Mouse (Mus musculus) forebrain, embryonic 11.5 days (tissue): ENCODE measurements around the gene Stum. TPM values are rescaled to one million over a fixed set of nuclear protein-coding genes. Genes with fewer than 3 reads are reported as not detected.

Experiments used
- ATAC-seq: fragments of 200-750 bp; cut with Nextera tagmentation; replicated peaks from 2 replicates; pipeline ENCODE4 v1.8.0; 2017; ENCODE audit warnings: moderate TSS enrichment; ENCODE audit not compliant: low FRiP score
- DNase-seq: peaks from one replicate; pipeline ENCODE4 v3.0.0-alpha.2; 2017; ENCODE audit warnings: low spot score
- H3K27ac ChIP-seq: fragments of 300-500 bp; sonication (generic); 2 replicates; pipeline ENCODE4 v1.5.1; 2014; ENCODE audit warnings: low read depth, low read length
- H3K27me3 ChIP-seq: fragments of 300-500 bp; sonication (generic); 2 replicates; pipeline ENCODE4 v1.6.1; 2014; ENCODE audit warnings: mild to moderate bottlenecking, low read length, mixed read lengths; ENCODE audit not compliant: control insufficient read depth, insufficient read depth
- H3K36me3 ChIP-seq: fragments of 300-500 bp; sonication (generic); 2 replicates; pipeline ENCODE4 v1.6.1; 2014; ENCODE audit warnings: mild to moderate bottlenecking, low read length, moderate library complexity, mixed read lengths; ENCODE audit not compliant: control insufficient read depth, insufficient read depth
- H3K4me1 ChIP-seq: fragments of 300-500 bp; sonication (generic); replicated peaks from 2 replicates; pipeline ENCODE4 v1.6.1; 2014; ENCODE audit warnings: low read length, mixed read lengths; ENCODE audit not compliant: control insufficient read depth, insufficient read depth
- H3K4me2 ChIP-seq: fragments of 300-500 bp; sonication (generic); 2 replicates; pipeline ENCODE4 v1.6.1; 2014; ENCODE audit warnings: low read depth, mild to moderate bottlenecking, low read length, moderate library complexity, mixed read lengths; ENCODE audit not compliant: severe bottlenecking
- H3K4me3 ChIP-seq: fragments of 300-500 bp; sonication (generic); 2 replicates; pipeline ENCODE4 v1.5.1; 2014; ENCODE audit warnings: low read depth, low read length
- H3K9ac ChIP-seq: fragments of 300-500 bp; sonication (generic); 2 replicates; pipeline ENCODE4 v1.6.1; 2014; ENCODE audit warnings: low read length
- H3K9me3 ChIP-seq: fragments of 300-500 bp; sonication (generic); 2 replicates; pipeline ENCODE4 v1.6.1; 2016; ENCODE audit warnings: low read length, mixed read lengths; ENCODE audit not compliant: control insufficient read depth
- WGBS: fragments of 180-500 bp; shearing (Covaris S2); extraction: QIAGEN DNeasy Blood & Tissue Kit; methylation state at CpG from one replicate; pipeline ENCODE4 v1.1.7; 2014; 5-methylcytosine and 5-hydroxymethylcytosine counted together
- polyA plus RNA-seq: library from polyadenylated mRNA; unstranded; fragments of >200 nt; fragmentation: Nextera tagmentation; extraction: Ambion mirVana; gene quantifications from 2 replicates; pipeline ENCODE4 v1.2.1, GENCODE M21; 2014

The Stum gene
- polyA plus RNA-seq, 1 experiment from 2014 or later, result 0.55 TPM

DNA sequence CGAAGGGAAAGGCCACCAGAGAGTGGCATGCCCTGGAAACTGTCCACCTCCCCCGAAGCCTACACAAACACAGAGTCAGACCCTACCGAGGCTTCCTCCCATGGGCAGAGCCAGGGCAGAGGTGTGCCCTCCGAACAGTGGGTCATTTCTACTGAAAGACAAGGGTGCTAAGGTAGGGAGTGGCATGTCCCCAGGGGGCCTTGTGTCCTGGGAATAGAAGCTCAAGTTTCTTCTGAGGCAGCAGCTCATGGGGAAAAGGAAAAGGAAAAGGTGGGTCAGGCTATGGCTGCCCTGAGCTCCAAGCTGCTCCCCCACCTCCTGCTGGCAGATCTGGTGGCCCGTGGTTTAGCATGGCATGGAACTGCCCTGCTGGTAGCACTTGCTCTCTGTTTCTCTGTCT is 73.5 kb downstream of the Stum start:
- Histone ChIP-seq H3K4me1 (no peaks in the 10 kb centered on the region), H3K4me3 (no peak overlapping the region), H3K27me3 (no peaks in the 10 kb centered on the region), H3K9me3 (no peaks in the 10 kb centered on the region), H3K36me3 (no peaks in the 10 kb centered on the region), H3K9ac (no peak overlapping the region), H3K4me2 (no peak overlapping the region), H3K27ac (no peak overlapping the region)
- WGBS, result 77% methylated on average over 5 of the region's 5 CpGs
- DNase-seq, result no peak
- ATAC-seq, result no peak

DNA sequence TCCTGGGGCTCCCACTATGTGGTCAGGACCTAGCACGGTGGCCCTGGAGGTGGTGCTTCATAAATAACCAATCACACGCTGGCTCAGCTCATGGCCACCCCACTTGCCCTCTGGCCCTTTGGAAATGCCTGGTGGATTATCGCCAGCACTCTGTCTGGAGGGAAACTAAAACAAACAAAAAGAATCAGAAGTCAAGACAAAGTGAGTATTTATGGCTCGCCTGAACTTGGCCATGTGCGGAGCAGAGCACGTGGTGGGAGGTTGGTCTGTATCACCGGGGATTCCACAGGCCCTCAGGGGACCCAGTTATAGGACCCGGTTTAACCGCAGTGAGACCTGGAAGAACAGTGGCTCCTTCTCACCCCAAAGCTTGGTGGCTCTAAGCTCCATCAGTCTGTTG is 74.5 kb downstream of the Stum start:
- Histone ChIP-seq H3K9me3 (no peaks in the 10 kb centered on the region), H3K27ac (no peak overlapping the region), H3K27me3 (no peaks in the 10 kb centered on the region), H3K4me2 (no peak overlapping the region), H3K4me1 (no peaks in the 10 kb centered on the region), H3K4me3 (no peak overlapping the region), H3K36me3 (no peaks in the 10 kb centered on the region), H3K9ac (no peak overlapping the region)
- DNase-seq, result no peak
- WGBS, result 78% methylated on average over 9 of the region's 9 CpGs
- ATAC-seq, result no peak

DNA sequence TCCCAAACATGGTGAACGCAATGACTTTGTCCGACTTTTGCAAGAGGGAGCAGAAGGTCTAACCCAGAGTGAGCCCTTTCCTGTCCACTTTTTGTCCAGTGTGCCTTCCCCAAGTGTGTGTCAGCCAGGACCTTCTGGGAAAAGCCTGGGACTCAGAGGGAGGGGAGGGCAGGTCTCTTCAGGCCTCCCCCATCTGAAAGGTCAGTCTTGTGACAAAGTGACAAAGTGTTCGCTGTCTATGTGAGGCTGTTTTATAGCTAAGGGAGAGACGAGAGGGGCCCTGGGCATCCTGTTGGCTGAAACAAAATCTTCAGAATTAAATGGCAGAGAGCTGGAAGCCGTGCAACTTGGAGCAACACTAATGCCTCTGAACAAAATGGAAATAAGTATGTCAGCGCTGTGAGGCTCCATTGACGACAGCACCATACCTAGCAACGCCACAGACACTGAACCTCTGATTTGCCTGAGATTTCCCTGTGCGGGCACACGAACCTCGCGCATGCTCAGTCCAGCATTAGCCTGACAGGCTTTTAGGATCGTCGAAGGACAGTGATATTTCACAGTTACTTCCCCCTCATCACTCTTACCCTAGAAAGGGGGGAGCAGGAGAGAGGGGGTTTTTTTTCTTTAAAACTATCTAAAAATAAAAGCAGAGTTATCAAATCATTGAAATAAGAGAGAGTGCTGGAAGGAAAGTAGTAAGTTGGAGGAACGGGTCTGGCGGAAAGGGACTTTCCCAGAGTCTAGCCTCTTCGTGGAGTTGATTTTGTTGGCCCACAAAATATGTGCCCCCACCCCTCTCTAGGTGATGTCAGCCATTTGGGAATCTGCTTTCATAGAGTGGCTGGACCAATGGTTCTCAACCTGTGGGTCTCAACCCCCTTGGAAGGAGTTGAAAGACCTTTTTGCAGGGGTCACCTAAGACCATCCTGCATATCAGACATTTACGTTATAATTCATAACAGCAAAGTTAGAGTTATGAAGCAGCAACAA is 75.3 kb downstream of the Stum start:
- Histone ChIP-seq H3K9me3 (no peaks in the 10 kb centered on the region), H3K27ac (no peak overlapping the region), H3K27me3 (no peaks in the 10 kb centered on the region), H3K9ac (no peak overlapping the region), H3K36me3 (no peaks in the 10 kb centered on the region), H3K4me2 (no peak overlapping the region), H3K4me1 (no peaks in the 10 kb centered on the region), H3K4me3 (no peak overlapping the region)
- no peak for DNase-seq
- ATAC-seq, result no peak
- WGBS, result 85% methylated on average over 18 of the region's 18 CpGs

DNA sequence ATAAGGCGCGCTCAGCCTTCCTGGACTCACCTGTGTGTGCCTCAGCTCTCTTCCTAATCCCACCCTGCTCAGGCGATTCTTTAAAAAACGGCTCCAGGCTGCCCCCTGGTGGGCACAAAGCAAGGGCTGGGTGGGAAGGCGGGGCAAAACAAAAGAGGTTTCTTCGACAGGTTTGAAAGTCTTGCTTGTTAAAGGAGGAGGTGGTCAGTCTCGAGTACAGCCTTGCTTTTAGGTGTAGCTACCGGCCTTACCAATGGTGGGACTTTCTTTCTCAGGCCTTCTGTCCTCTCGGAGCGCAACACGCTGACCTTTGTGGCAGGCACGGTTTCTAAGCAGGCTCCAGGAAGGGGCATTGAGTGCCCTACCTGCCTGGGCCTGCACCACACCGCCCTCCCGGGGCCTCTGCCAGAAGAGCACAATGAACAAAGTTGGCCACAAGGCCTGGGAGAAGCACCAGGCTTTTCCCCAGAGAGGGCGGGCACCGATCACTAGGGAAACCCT is 76.1 kb downstream of the Stum start:
- H3K4me3 ChIP-seq, result no peak overlapping the region
- no peaks in the 10 kb centered on the region for H3K36me3 ChIP-seq
- no peak overlapping the region; the same call in 1 of the 2 replicates for H3K9ac ChIP-seq
- H3K27ac ChIP-seq, result no peak overlapping the region
- no peaks in the 10 kb centered on the region for H3K27me3 ChIP-seq
- peak overlapping the region; percentile 44; the same call in 1 of the 2 replicates for H3K4me2 ChIP-seq
- ATAC-seq, result peak; percentile 71
- H3K9me3 ChIP-seq, result no peaks in the 10 kb centered on the region
- DNase-seq, result peak; percentile 90
- no peaks in the 10 kb centered on the region for H3K4me1 ChIP-seq
- WGBS, result 9% methylated on average over 16 of the region's 16 CpGs

DNA sequence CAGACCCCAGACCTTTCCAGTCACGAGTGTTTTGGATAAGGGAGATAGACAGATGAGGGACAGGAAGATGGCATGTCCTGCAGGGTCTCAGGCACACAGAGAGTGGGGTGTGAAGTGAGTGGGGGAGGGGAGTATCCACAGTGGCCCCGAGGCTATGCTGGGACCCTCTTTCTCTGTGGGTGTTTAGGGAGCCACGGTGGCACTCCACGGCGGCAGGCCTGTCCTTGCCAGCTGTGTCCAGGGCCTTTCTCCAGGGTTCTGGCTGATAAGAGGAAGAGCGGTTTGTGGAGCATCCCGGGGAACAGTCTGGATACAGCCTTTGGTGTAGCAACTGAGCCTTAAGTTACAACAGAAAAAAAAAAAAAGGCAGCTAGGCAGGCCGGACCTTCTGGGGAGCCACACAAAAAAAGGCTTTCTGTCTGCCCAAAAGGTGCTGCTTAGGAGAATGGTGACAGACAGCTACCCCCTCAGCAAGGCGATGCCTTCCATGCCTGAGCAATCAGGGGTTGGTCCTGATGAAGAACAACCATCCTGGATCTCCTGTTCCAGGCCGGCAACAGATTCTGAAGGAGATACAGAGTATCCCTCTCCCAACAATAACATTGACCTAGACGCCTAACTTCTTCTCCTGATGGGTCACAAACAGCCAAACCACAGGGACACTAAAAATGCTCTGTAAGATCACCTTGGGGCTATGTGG is 76.8 kb downstream of the Stum start:
- no peak overlapping the region for H3K9ac ChIP-seq
- no peaks in the 10 kb centered on the region for H3K36me3 ChIP-seq
- no peaks in the 10 kb centered on the region for H3K9me3 ChIP-seq
- no peak overlapping the region for H3K4me2 ChIP-seq
- no peak overlapping the region for H3K27ac ChIP-seq
- ATAC-seq, result no peak
- no peak for DNase-seq
- no peaks in the 10 kb centered on the region for H3K27me3 ChIP-seq
- WGBS, result 80% methylated on average over 11 of the region's 11 CpGs
- no peak overlapping the region for H3K4me3 ChIP-seq
- no peaks in the 10 kb centered on the region for H3K4me1 ChIP-seq

DNA sequence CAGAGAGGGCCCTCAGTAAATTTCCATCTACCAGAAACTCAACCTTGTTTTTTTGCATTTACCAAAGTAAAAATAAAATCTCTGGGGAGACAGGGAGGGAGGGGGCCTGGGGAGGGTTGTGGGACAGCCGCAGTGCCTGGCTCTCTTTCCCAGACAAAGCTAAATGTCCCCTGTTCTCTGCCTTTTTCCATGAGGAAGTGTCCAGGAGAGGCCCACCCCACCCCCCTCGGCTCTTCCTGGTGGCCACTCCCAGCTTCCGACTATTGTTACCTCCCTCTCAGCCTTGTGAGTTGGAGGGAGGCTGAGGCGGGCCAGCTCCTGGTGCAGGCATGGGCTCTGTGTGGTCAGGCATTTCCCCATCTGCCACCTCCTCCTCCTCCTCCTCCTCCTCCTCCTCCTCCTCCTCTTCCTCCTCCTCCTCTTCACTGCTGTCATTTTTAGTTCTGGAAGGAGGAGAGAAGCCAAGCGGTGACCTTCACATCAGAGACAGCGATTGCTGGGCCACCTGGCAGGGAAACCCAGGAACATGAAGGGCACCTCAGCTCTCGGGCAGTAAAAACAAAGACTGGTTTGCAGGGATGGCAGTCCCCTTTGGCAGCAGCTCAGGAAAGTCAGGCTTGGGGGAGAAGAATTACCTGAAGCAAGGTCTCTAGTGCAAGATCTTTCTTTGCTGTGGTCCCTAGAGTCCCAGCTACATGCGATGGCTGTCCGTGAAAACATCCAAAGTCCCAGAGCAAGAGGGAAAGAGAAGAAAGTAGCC is 77.5 kb downstream of the Stum start:
- Histone ChIP-seq H3K4me2 (no peak overlapping the region), H3K9ac (no peak overlapping the region), H3K27me3 (no peaks in the 10 kb centered on the region), H3K4me1 (no peaks in the 10 kb centered on the region), H3K4me3 (no peak overlapping the region), H3K9me3 (no peaks in the 10 kb centered on the region), H3K27ac (no peak overlapping the region), H3K36me3 (no peaks in the 10 kb centered on the region)
- DNase-seq, result no peak
- WGBS, result 85% methylated on average over 9 of the region's 9 CpGs
- no peak for ATAC-seq

DNA sequence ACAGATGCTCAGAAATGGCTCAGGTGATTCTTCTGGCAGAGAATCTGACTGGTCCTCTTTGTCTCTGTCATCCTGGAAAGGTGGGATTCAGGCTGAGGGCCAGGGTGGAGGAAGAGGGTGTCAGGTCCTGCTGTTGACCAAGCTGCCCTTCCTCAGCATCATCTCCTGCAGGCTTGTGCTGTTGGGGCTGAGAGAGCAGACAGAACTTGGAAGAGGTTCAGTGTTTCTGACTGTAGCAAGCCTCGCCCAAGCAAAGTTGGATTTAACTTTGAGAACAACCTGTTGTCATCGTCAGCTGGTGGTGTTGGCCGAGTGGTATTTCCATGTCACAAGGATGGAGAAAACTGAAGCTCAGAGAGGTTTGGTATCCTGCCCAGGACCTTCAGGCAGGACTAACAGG is 78.6 kb downstream of the Stum start:
- Histone ChIP-seq H3K36me3 (no peaks in the 10 kb centered on the region), H3K9me3 (no peaks in the 10 kb centered on the region), H3K4me3 (no peak overlapping the region), H3K4me2 (no peak overlapping the region), H3K9ac (no peak overlapping the region), H3K27ac (no peak overlapping the region), H3K27me3 (no peaks in the 10 kb centered on the region), H3K4me1 (no peaks in the 10 kb centered on the region)
- ATAC-seq (no peak), DNase-seq (no peak)
- WGBS, result 92% methylated on average over 3 of the region's 3 CpGs
